Mouse (Mus musculus): ENCODE results near the gene Col20a1.

Gene Col20a1

DNA sequence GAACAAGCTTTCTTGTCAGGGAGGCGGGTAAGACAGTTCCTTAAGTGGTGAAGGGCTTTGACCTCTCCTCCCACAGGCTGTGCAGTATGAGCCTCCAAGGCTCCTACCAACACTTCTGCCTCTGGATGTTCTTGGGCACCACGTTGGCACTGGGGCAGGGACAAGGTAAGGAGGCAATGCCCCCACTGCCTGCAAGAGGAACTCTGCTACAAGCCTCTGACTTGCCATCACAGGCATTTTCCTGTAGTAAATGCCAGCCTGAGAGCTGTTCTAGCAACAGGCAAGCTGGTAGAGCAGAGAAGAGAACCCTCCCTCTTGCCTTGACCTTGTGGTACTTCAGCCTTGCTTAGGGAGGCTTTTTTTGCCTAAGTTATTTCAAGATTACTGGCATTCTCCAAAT lies at the start of gene Col20a1:
Gene Col20a1, plus strand, starts transcription at position 87 of the 400 bp plus-strand sequence.
- DNase-seq (ENCODE audit: low spot score): no peak

DNA sequence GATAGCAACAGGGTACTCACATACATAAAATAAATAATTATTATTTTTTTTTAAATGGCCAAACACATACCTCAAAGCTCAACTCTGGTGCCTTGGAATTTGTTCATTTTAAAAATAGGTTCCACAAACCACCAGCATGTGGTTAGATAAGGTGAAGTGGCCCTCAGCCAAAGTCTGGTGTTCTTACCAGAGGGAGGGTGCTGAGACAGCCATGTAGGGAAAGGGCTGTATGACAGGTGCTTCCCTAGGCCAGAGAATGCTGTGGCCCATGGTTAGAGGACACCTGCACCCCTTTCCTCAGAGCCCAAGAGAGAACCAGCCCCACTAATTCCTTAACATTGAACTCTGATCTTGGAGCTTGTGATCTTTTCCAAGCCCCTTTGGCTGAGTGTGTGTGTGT lies 46.1 kb upstream of the Col20a1 start:
- no peak for DNase-seq (ENCODE audit: low spot score)

DNA sequence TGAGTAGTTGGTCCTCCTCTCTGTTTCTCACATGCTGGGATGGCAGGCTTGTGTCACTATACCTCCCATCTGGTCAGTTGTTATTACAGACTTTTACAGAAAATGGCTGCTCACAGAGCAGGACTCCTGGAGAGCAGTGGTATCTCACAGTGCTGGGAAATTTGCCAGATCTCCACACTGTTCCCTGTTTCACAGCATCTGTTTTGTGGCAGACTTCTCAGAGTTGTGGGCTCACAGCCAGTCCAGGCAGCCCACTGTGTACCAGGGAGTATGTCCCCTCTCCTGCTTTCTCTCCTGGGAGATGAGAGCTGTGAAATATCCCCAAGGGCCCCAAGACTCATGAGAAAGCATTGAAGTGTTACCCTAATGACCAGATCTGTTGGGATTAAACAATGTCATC lies 44.5 kb upstream of the Col20a1 start:
- DNase-seq (ENCODE audit: low spot score): no peak

DNA sequence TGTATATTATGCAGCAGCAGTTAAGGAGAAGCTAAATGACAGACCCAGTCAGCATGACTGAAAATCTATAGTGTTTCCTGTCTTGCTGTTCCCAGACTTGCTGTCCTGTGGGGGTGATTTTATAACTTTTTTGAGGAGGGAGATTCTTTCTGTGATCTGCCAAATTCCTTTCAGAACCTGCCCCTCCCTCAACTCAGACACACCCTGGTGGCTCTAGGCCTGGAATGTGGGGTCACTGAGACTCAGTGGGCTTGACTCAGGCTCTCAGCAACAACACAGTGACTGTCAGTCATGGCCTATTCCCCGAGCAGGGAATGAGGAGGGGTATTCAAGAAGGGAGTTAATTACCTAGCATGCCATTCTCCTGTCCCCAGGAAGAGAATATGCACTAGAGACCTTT lies 36.4 kb upstream of the Col20a1 start:
- no peak for DNase-seq (ENCODE audit: low spot score)

- DNase-seq (ENCODE audit: low spot score): no peak
Observed at GRCm38 (mm10) chr2:180952731-180953171, 33.6 kb upstream of the Col20a1 start.

DNA sequence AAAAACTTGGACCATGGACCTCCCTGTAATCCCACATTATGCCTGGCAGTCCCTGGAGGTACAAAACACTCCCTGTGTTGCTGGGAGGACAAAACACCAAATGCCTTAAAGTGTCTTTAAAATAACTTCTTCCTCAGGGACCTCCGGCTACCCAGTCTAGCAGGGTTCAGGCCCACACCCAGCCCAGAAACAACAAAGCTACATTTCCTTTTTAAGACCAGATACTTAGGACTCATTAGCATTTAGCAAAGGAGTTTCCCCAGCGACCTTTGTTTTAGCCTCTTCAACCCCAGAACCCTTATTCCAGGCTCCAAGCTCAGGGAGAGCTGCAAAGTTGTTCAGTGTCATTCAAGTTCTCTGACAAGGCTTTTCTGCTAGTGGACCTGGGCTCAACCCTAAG lies 32.7 kb upstream of the Col20a1 start:
- DNase-seq (ENCODE audit: low spot score): no peak

DNA sequence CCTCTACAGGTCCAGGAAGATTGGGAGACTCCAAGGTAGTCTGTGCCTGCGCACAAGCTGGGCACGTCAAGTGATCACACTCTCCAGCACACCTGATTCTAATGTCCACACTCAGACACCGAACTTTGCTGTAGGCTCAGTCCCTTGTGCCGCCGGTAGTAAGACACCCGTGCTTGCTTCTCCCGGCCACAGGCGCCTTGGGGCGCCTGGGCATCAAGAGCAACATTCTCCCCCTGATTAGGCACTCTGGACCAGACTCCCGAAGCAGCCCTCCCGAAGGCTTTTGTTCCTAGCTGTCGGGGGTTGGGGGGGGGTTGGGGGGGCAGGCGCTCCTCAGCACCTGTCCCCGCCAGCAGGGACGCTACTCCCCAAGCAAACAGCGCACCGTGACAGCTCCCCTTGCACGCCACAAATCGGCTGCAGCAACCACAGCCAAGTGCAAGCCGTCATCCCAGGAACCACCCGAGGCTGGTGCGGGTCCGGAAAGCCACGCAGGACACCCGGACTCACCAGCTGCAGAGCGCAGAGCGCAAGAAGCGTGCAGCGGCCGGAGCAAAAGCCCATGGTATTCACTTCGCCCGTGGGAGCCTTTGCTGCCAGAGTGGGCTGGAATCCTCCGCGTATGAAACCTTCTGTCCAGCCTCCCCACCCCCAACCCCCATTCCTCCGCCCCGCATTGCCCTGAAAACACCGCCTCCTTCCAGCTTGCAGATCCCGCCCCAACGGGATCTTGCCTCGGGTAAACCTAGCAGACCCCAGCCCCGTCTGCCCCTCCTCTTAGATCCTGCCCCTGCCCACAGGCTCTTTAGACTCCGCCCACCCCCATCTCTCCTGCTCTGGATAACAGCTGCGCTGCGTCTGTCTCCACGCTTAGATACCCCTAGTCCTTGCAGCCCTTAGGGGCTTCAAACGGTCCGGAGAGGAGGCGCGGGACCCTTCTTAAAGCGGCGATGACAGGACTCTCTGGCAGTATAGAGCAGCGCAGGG lies 32.0 kb upstream of the Col20a1 start, which contains the start of gene Nkain4:
Gene Nkain4, minus strand, starts transcription at position 639 of the 987 bp plus-strand sequence.
- peak; percentile 43 for DNase-seq (ENCODE audit: low spot score)

DNA sequence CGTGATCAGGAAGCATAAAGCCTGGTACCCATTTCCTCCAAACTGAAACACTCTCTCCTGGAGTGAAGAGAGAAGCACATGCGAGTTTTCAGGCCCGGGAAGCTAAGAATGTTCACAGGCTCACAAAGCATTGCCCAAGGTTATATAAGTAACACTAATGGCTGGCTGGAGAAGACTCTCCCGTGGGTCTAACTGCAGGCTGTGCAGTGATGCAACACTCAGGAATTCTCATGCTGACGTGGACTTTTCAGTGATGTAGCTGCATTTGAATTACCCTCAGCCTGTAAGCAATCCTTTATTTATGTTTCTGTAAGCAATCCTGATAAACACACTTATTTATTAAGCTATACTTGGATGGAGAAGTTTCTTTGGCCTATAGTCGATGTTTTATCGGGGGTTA lies 26.7 kb upstream of the Col20a1 start:
- DNase-seq (ENCODE audit: low spot score): no peak

GRCm38 (mm10) chr2:180960187-180960586 lies 26.1 kb upstream of the Col20a1 start:
- DNase-seq (ENCODE audit: low spot score): no peak

GRCm38 (mm10) chr2:180962616-180963308 lies 23.6 kb upstream of the Col20a1 start:
- DNase-seq (ENCODE audit: low spot score): peak; percentile 46

DNA sequence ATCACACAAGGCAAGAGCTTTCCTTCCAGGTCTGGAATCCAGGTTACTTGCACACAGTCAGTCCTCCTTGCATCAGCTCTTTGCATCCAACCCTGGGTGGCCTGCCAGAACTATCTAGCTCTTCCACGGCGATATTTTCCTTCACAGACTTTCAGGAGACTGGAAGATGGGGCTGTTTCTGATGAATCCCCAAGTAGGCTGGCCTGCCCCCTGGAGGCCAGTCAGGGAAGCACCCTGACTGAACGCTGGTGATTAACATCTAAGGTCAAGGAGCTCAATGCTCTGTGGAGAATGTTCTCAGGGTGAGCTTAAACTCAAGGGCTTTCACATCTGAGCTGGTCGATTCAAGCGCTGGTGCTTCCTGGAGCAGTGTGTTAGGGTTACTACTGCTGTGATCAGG lies 22.4 kb upstream of the Col20a1 start:
- peak; percentile 79 for DNase-seq (ENCODE audit: low spot score)

GRCm38 (mm10) chr2:180966092-180966882 lies 20.0 kb upstream of the Col20a1 start:
- no peak for DNase-seq (ENCODE audit: low spot score)

DNA sequence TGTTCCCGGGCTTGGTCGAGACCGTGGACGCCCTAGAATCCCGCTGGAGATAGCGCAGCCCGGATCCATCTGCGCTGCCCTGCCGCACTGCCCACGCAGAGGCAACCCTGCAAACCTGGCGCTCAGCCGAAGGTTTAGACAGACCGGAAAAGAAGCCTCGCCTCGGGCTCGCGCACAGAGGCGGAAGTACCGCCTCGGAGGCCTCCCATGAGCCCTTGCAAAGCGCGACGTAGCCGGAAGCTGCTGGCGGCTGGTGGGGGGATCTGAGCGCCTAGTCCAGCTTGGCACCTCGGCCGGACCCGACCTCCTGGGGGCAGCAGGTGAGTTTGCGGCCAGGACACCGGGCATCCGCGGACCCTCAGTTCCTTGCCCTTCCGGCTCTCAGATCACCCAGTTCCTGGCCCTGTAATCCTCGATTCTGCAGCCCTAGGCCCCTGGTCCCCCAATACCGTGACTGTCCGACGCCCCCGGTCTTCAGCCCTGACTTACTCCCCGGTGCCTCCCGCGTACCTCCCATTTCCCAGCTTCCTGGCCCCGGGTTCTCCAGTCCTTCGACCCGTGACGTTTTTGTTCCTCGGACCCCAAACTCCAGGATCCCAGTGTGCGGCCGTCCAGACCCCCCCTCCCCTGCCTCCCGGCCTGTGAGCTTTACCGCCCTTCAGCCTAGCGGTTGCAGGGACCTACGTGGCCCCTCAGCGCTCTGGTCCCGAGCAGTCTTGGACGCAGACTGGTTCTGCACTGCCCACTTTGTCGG lies 19.1 kb upstream of the Col20a1 start, which contains the start of gene Arfgap1:
Gene Arfgap1, plus strand, starts transcription at position 216 of the 754 bp plus-strand sequence.
- peak; percentile 95 for DNase-seq (ENCODE audit: low spot score)

GRCm38 (mm10) chr2:180981133-180981532 lies 5.2 kb upstream of the Col20a1 start:
- DNase-seq (ENCODE audit: low spot score): no peak

GRCm38 (mm10) chr2:180985635-180986034 lies 700 bp upstream of the Col20a1 start:
- no peak for DNase-seq (ENCODE audit: low spot score)

DNA sequence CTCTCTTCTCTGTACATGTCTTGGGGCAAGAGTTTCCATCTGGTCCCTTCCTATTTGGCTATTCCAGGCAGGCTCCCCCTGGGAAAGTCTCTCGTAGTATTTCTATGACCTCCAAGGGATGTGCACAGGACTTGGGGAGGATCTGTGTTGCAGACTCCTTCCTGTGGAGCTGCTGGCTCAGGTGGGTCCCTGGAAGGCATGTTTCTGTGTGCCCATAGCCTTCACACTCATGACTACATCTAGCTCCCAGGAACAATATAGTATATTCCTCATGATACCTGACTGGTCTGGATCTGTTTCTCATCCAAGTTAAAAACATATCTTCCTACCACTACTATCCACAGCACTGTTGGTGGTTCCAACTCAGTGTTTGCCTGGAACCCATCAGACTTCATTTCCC lies 666 bp downstream of the Col20a1 start:
- DNase-seq (ENCODE audit: low spot score): no peak

DNA sequence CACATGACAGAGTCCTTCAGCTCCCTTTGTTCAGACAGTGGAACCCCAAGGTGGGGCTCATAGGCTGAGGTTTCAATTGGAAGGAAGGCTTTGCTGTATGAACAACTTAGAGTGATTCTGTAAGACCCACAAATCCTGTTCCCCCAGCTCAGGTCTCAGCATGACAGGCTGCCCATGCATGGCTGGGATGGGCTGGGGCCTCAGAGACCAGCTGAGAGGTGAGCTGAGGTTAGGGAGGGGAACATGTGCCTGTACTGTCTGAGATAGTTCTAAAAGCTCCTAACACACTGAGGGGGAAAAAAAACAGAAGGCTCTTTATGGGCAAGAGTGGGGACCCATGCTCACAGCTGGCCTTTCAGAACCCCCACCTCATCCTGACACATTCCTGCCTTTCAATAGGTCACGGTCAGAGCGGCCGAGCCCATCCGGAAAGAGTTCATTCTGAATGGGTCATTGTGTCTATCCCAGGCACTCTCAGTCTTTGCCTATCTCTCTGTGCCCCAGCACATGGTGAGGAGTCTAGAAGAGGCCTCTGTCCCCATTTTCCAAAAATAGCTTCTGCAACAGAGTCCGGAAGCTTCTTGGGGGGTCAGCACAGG lies 1.2 kb downstream of the Col20a1 start:
- peak; percentile 46 for DNase-seq (ENCODE audit: low spot score)

- no peak for DNase-seq (ENCODE audit: low spot score)
Observed at GRCm38 (mm10) chr2:180988347-180988913, 2.1 kb downstream of the Col20a1 start.

DNA sequence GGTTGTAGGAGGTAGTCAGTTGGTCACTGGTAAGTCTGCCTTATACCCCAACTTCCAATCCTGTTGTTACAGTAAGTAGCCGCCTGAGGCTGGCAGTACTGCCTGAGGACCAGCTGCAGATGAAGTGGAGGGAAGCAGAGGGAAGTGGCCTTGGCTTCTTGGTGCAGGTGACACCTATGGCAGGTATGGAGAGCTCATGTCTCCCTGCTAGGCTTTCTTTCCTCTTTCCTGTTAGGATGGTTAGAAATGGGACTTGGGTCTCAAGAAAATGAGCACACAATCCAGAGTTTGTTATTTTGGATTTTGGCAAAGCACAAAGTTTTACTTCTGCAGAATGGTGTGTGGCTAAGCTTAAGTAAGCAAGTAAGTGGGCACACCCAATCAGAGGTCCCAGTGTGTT lies 2.6 kb downstream of the Col20a1 start:
- no peak for DNase-seq (ENCODE audit: low spot score)

GRCm38 (mm10) chr2:180990347-180990746 lies 4.0 kb downstream of the Col20a1 start:
- DNase-seq (ENCODE audit: low spot score): no peak
